Mouse (Mus musculus) embryo, embryonic 11.5 days (tissue): ENCODE data around the gene Pde6b.

Source experiments
- DNase-seq: peaks from one replicate; pipeline ENCODE4 v3.0.0-alpha.2; 2012; ENCODE audit warnings: low read depth, low spot score

The Pde6b gene

GRCm38 (mm10) chr5:108462446-108462845 lies 74.3 kb downstream of the Pde6b start:
- no peak for DNase-seq

DNA sequence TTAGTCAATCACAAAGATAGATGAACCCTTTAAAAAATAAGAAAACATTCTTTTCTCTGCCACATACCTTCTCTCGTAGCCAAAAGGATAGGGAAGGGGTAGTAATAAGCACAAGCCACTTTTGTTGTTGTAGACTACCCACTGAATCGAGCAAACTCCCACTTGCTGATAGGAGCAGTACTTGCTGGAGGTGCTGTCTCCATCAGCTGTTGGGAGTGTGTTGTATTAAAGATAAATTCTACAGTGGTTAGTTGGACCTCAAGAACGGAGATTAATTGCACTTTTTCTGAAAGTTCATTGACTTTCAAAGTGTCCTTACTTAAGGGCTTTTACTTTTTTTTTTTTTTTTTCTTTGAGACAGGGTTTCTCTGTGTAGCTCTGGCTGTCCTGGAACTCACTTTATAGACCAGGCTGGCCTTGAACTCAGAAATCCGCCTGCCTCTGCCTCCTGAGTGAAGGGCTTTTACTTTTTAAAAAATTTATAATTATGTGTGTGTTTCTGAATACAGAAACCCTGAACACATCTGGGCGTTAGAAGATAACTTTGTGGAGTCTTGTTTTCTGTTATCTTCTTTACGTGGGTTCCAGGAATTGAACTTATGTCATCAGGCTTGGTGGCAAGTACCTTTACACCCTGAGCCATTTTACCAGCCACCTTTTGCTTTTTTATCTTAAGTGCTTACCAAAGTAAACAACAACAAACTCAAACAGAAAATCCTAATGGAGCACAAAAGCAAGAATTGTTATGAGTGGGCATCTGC lies 77.1 kb downstream of the Pde6b start:
- DNase-seq = no peak

DNA sequence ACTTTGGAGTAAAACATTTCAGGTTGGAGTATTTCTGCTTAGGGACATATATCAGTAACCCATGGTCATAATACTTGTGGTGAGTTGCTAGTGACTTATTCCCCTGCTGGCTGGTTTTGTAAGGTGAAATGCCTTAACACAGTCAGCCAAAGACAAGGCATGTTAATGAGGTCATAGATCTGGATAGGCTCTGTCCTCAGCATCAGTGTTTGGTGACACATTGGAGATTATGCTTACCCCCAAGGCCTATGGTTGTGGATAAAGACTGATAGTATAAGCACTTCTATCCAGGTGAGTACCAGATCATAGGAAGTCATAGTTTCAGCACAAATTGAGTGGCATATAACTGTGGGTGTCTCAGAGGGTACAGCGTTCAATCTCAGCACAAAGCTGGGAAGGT lies 78.5 kb downstream of the Pde6b start:
- no peak for DNase-seq

DNA sequence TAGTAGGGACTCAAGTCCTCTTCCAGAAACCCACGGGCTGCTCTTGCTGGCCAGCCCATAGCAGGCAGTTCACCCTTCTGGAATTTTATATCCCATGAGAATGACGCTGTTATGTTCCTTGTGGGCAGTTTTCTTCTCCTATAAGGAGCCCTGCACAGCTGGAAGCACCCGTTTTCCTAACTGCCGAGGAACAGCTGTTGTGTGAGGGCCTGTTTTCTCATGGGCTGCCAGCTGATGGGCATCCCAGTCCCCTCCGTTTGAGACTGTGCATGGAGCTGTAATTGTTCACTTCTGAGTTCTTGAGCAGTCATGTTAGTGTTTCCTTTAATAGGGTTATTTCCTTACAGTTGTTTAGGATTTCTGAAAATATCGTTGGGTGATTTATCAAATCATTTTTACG lies 81.4 kb downstream of the Pde6b start:
- no peak for DNase-seq

GRCm38 (mm10) chr5:108473737-108474136 lies 85.5 kb downstream of the Pde6b start:
- DNase-seq = no peak

- no peak for DNase-seq
Measured at GRCm38 (mm10) chr5:108475977-108476376, 87.8 kb downstream of the Pde6b start.
